Mouse (Mus musculus): Measurements from ENCODE around the gene Trim45.

DNA sequence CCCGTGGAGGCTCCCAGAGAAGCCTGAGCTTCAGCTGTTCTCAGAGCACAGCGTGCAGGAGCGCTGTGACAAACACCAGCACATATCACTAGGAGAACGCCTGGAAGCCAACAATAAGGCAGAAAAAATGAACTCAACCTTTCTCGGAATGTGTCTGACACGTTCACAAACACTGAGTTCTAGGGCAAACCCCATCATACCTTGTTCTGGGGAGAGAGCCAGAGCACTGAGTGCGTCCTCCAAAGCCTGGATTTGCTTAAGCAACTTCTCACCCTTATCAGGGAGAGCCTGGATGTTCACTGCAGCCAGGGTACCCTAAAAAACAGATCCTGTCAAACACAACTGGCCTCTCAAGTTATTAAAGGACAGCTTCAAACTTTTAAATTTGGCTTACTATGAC is 39.5 kb downstream of the Trim45 start:
- TF ChIP-seq POLR2AphosphoS2 (IDR thresholded peaks at IDR 0.05; ENCODE audit: low read length) (no peak), POLR2A (IDR thresholded peaks at IDR 0.05; ENCODE audit: control insufficient read depth in 1 of 2, insufficient read depth in 1 of 2, low read depth in 1 of 2, low read length in 2 of 2, poor library complexity in 1 of 2) (no peak), CTCF (IDR thresholded peaks at IDR 0.05 in 2 of 3, conservative IDR thresholded peaks at IDR 0.05 in 1 of 3; ENCODE audit: control insufficient read depth in 1 of 3, insufficient read depth in 1 of 3, low read depth in 2 of 3, low read length in 3 of 3, poor library complexity in 1 of 3, severe bottlenecking in 1 of 3) (no peak)
